29 mouse cellular contexts compared by ENCODE assay signal in the genomic region with DNA sequence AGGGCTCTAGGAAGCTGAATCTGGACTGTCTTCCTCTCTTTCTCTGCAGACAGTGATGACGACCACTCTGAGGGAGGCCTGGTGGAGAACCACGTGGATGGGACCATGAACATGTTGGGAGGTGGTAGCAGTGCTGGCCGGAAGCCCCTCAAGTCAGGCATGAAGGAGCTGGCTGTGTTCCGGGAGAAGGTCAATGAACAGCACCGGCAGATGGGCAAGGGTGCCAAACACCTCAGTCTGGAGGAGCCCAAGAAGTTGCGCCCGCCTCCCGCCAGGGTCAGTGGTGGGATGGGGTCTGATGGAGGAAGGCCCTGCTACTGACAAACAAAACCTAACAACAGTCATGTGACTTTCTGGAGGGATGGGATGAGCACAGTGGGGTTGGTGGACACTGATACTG. TPM values are rescaled to one million over a fixed set of nuclear protein-coding genes. Genes with fewer than 3 reads are reported as not detected.
"Had no signal": no experiment of that assay in that cellular context is flagged by ENCODE, and none has a peak within 500 bp of the region (broad histone marks: within the 10 kb centered on the region; RNA-seq: fewer than 3 reads in every experiment).

No protein-coding gene starts in this region.

- H3K27me3 ChIP-seq: heart, embryonic 13.5 days; heart, embryonic 15.5 days; hindbrain, embryonic 12.5 days; intestine, embryonic 15.5 days; limb, embryonic 12.5 days; liver, embryonic 13.5 days; liver, embryonic 15.5 days had no signal

- H3K9ac ChIP-seq: heart, embryonic 13.5 days; heart, embryonic 15.5 days; hindbrain, embryonic 12.5 days; hindbrain, embryonic 14.5 days; intestine, embryonic 15.5 days; limb, embryonic 12.5 days; liver, embryonic 13.5 days; liver, embryonic 15.5 days; liver, postnatal 0 days had no signal

- H3K4me3 ChIP-seq: heart, embryonic 13.5 days; heart, embryonic 15.5 days; hindbrain, embryonic 12.5 days; intestine, embryonic 15.5 days; layer of hippocampus, adult 2 months; left cerebral cortex, adult 2 months; limb, embryonic 10.5 days; limb, embryonic 12.5 days; liver, embryonic 13.5 days; liver, embryonic 15.5 days had no signal

- H3K27ac ChIP-seq: heart, embryonic 13.5 days; heart, embryonic 15.5 days; hindbrain, embryonic 12.5 days; hindbrain, embryonic 14.5 days; intestine, embryonic 15.5 days; layer of hippocampus, adult 2 months; left cerebral cortex, adult 2 months; limb, embryonic 10.5 days; limb, embryonic 12.5 days; liver, embryonic 13.5 days; liver, embryonic 15.5 days had no signal

- H3K4me1 ChIP-seq: heart, embryonic 13.5 days; heart, embryonic 15.5 days; intestine, embryonic 15.5 days; limb, embryonic 10.5 days; limb, embryonic 12.5 days; liver, embryonic 13.5 days; liver, embryonic 15.5 days had no signal

- H3K9me3 ChIP-seq: heart, embryonic 13.5 days; heart, embryonic 15.5 days; hindbrain, embryonic 12.5 days; intestine, embryonic 15.5 days; limb, embryonic 10.5 days; limb, embryonic 12.5 days; liver, embryonic 13.5 days; liver, embryonic 15.5 days had no signal

- ATAC-seq: hindbrain, embryonic 16.5 days; inflammation-experienced regulatory T-cells, adult 6 months; intestine, embryonic 15.5 days; intestine, postnatal 0 days; liver, postnatal 0 days had no signal

- DNase-seq: gastrocnemius, postnatal 14 days; gastrocnemius, postnatal 36 days; heart, adult 18-20 months; heart, postnatal 14 days; heart, postnatal 36 days; kidney, adult 18-20 months; kidney, adult 8-10 months; kidney, postnatal 10 days; kidney, postnatal 25 days; kidney, postnatal 4 days; liver; liver, embryonic 13.5 days; liver, postnatal 0 days had no signal

- H3K36me3 ChIP-seq: heart, embryonic 13.5 days; heart, embryonic 15.5 days; intestine, embryonic 15.5 days; liver, embryonic 13.5 days; liver, embryonic 15.5 days had no signal

- H3K4me2 ChIP-seq: heart, embryonic 11.5 days; heart, embryonic 13.5 days; heart, embryonic 15.5 days; hindbrain, embryonic 12.5 days; hindbrain, embryonic 14.5 days; intestine, embryonic 15.5 days; limb, embryonic 12.5 days; liver, embryonic 11.5 days; liver, embryonic 13.5 days; liver, embryonic 15.5 days had no signal

RNA-seq across cellular contexts. Expression of gene Igfbp2, which starts 24.7 kb away (rescaled TPM):
- total RNA-seq: hematopoietic stem cell, adult 5-6 weeks had no signal
- polyA plus RNA-seq: inflammation-experienced regulatory T-cells, adult 6 months had no signal
